Mouse (Mus musculus): Measurements from ENCODE around the gene Cavin4. TPM values are rescaled to one million over a fixed set of nuclear protein-coding genes. Genes with fewer than 3 reads are reported as not detected.

The Cavin4 gene
- polyA plus RNA-seq, 1 experiment from 2014 or later = 1.0 TPM

GRCm38 (mm10) chr4:48684593-48685187 lies 21.4 kb downstream of the Cavin4 start:
- WGBS = 85% methylated on average over 7 of the region's 7 CpGs
- no peak for ATAC-seq (ENCODE audit: insufficient number of reproducible peaks, insufficient read depth, low FRiP score, low TSS enrichment, low read depth)

GRCm38 (mm10) chr4:48688148-48688547 lies 24.8 kb downstream of the Cavin4 start:
- Histone ChIP-seq H3K9ac (replicated peaks) (no peak overlapping the region), H3K9me3 (no peaks in the 10 kb centered on the region), H3K36me3 (no peaks in the 10 kb centered on the region), H3K4me3 (replicated peaks) (no peak overlapping the region), H3K27ac (no peak overlapping the region), H3K4me1 (replicated peaks) (peaks cover 5% of the 10 kb centered on the region), H3K27me3 (no peaks in the 10 kb centered on the region), H3K4me2 (no peak overlapping the region)
- ATAC-seq (ENCODE audit: insufficient number of reproducible peaks, insufficient read depth, low FRiP score, low TSS enrichment, low read depth) = no peak
- 33% methylated on average over 6 of the region's 6 CpGs for WGBS

More at GRCm38 (mm10) chr4:48684593-48685187, 21.4 kb downstream of the Cavin4 start:
- H3K4me3 ChIP-seq (replicated peaks) = no peak overlapping the region
- H3K4me1 ChIP-seq (replicated peaks) = peaks cover 13% of the 10 kb centered on the region
- H3K9ac ChIP-seq (replicated peaks) = no peak overlapping the region
- no peaks in the 10 kb centered on the region for H3K9me3 ChIP-seq
- no peaks in the 10 kb centered on the region for H3K27me3 ChIP-seq
- no peak overlapping the region for H3K4me2 ChIP-seq
- H3K36me3 ChIP-seq = no peaks in the 10 kb centered on the region
- no peak overlapping the region for H3K27ac ChIP-seq

GRCm38 (mm10) chr4:48690640-48691039 lies 27.3 kb downstream of the Cavin4 start:
- Histone ChIP-seq H3K4me1 (replicated peaks) (peaks cover 5% of the 10 kb centered on the region), H3K36me3 (no peaks in the 10 kb centered on the region), H3K9me3 (no peaks in the 10 kb centered on the region), H3K27me3 (no peaks in the 10 kb centered on the region), H3K27ac (no peak overlapping the region), H3K9ac (replicated peaks) (no peak overlapping the region), H3K4me2 (no peak overlapping the region), H3K4me3 (replicated peaks) (no peak overlapping the region)
- 82% methylated on average over 9 of the region's 9 CpGs for whole genome bisulfite sequencing
- ATAC-seq (ENCODE audit: insufficient number of reproducible peaks, insufficient read depth, low FRiP score, low TSS enrichment, low read depth) = no peak

- no peak; the same call in 1 of the 2 replicates for ATAC-seq (ENCODE audit: insufficient number of reproducible peaks, insufficient read depth, low FRiP score, low TSS enrichment, low read depth)
Measured at GRCm38 (mm10) chr4:48691793-48692437, 28.6 kb downstream of the Cavin4 start.

GRCm38 (mm10) chr4:48692736-48693292 lies 29.5 kb downstream of the Cavin4 start:
- no peak overlapping the region for H3K9ac ChIP-seq (replicated peaks)
- no peaks in the 10 kb centered on the region for H3K36me3 ChIP-seq
- 31% methylated on average over 9 of the region's 9 CpGs for WGBS
- H3K27ac ChIP-seq = no peak overlapping the region
- no peaks in the 10 kb centered on the region for H3K27me3 ChIP-seq
- H3K9me3 ChIP-seq = no peaks in the 10 kb centered on the region
- peaks cover 5% of the 10 kb centered on the region for H3K4me1 ChIP-seq (replicated peaks)
- H3K4me2 ChIP-seq = no peak overlapping the region
- ATAC-seq (ENCODE audit: insufficient number of reproducible peaks, insufficient read depth, low FRiP score, low TSS enrichment, low read depth) = no peak
- H3K4me3 ChIP-seq (replicated peaks) = no peak overlapping the region

More at GRCm38 (mm10) chr4:48691793-48692437, 28.6 kb downstream of the Cavin4 start:
- Histone ChIP-seq H3K4me2 (no peak overlapping the region), H3K9me3 (no peaks in the 10 kb centered on the region), H3K9ac (replicated peaks) (no peak overlapping the region), H3K27ac (no peak overlapping the region), H3K4me3 (replicated peaks) (no peak overlapping the region), H3K27me3 (no peaks in the 10 kb centered on the region), H3K36me3 (no peaks in the 10 kb centered on the region), H3K4me1 (replicated peaks) (peaks cover 5% of the 10 kb centered on the region)
- WGBS = 41% methylated on average over 7 of the region's 7 CpGs

GRCm38 (mm10) chr4:48696706-48697105 lies 33.4 kb downstream of the Cavin4 start:
- ATAC-seq (ENCODE audit: insufficient number of reproducible peaks, insufficient read depth, low FRiP score, low TSS enrichment, low read depth) = no peak
- Histone ChIP-seq H3K36me3 (no peaks in the 10 kb centered on the region), H3K4me1 (replicated peaks) (no peaks in the 10 kb centered on the region), H3K9ac (replicated peaks) (no peak overlapping the region), H3K27ac (no peak overlapping the region), H3K27me3 (no peaks in the 10 kb centered on the region), H3K9me3 (no peaks in the 10 kb centered on the region), H3K4me2 (no peak overlapping the region), H3K4me3 (replicated peaks) (no peak overlapping the region)
- 96% methylated on average over 3 of the region's 3 CpGs for WGBS

GRCm38 (mm10) chr4:48697302-48697701 lies 34.0 kb downstream of the Cavin4 start:
- Histone ChIP-seq H3K4me3 (replicated peaks) (no peak overlapping the region), H3K9me3 (no peaks in the 10 kb centered on the region), H3K36me3 (no peaks in the 10 kb centered on the region), H3K27me3 (no peaks in the 10 kb centered on the region), H3K9ac (replicated peaks) (no peak overlapping the region), H3K27ac (no peak overlapping the region), H3K4me1 (replicated peaks) (no peaks in the 10 kb centered on the region), H3K4me2 (no peak overlapping the region)
- 63% methylated on average over 11 of the region's 11 CpGs for WGBS
- no peak for ATAC-seq (ENCODE audit: insufficient number of reproducible peaks, insufficient read depth, low FRiP score, low TSS enrichment, low read depth)

GRCm38 (mm10) chr4:48715865-48716650 lies 52.7 kb downstream of the Cavin4 start:
- Histone ChIP-seq H3K27ac (no peak overlapping the region), H3K4me2 (no peak overlapping the region), H3K4me3 (replicated peaks) (no peak overlapping the region), H3K4me1 (replicated peaks) (0 out of 2 replicates have a peak, but pooled peaks cover 2% of the 10 kb centered on the region), H3K36me3 (no peaks in the 10 kb centered on the region), H3K9me3 (no peaks in the 10 kb centered on the region), H3K9ac (replicated peaks) (no peak overlapping the region), H3K27me3 (no peaks in the 10 kb centered on the region)
- WGBS = 64% methylated on average over 8 of the region's 8 CpGs
- no peak for ATAC-seq (ENCODE audit: insufficient number of reproducible peaks, insufficient read depth, low FRiP score, low TSS enrichment, low read depth)

GRCm38 (mm10) chr4:48716817-48717216 lies 53.5 kb downstream of the Cavin4 start:
- 37% methylated on average over 4 of the region's 4 CpGs for WGBS
- H3K27me3 ChIP-seq = no peaks in the 10 kb centered on the region

More at GRCm38 (mm10) chr4:48716817-48717216, 53.5 kb downstream of the Cavin4 start:
- Histone ChIP-seq H3K27ac (no peak overlapping the region), H3K4me3 (replicated peaks) (no peak overlapping the region), H3K4me2 (no peak overlapping the region), H3K9me3 (no peaks in the 10 kb centered on the region), H3K9ac (replicated peaks) (no peak overlapping the region), H3K36me3 (no peaks in the 10 kb centered on the region), H3K4me1 (replicated peaks) (0 out of 2 replicates have a peak, but pooled peaks cover 2% of the 10 kb centered on the region)
- no peak for ATAC-seq (ENCODE audit: insufficient number of reproducible peaks, insufficient read depth, low FRiP score, low TSS enrichment, low read depth)

Measured in limb, embryonic 12.5 days (tissue).